Mouse (Mus musculus) regulatory T cell (primary cell): Measurements from ENCODE around the gene Vps35l.

Experiments used
- in situ Hi-C: fragments of 300-600 bp; cut with MboI, MseI; formaldehyde crosslinking; loops from one replicate; pipeline ENCODE4 v1.15.1; 2025; ENCODE audit warnings: high pct_unique_total_duplicates

Vps35l gene

DNA sequence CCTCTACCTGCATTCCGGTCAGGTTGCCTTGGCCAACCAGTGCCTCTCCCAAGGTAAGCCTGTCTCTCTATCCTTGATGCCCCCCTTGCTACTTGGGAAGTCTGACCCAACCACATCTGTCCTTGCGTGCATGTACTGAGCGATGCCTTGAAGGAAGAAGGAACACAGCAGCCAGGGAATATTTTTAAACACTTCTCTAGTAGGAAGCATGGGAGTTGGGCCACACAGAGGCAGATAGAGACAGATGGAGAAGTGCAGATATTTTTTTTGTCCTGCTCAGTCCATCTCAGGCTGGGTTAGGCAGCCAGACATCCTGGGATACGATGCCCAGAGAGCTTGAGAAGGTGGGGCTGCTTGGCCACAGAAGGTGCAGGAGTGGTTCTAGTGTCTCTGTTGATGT, 73.6 kb downstream of the Vps35l start:
- in situ Hi-C loops: no loop called here

DNA sequence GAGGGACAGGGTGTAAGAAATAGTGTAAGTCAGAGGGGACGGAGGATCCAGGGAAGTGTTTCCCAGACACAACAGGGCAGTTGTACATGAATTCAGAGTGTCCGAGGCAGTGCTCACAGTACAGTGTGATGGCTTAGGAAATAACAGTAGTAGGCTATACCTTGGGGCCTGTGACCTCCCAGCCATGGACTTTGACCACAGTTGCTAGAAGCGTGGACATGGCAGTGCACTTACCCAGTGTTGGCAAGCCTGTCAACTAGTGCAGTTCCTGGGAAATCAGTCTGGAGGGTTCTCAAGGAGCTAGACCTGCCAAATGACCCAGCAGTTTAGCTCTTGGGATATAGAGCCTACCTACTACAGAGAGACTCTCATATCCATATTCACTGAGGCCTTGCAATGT, 76.2 kb downstream of the Vps35l start:
- in situ Hi-C loops: no loop called here

DNA sequence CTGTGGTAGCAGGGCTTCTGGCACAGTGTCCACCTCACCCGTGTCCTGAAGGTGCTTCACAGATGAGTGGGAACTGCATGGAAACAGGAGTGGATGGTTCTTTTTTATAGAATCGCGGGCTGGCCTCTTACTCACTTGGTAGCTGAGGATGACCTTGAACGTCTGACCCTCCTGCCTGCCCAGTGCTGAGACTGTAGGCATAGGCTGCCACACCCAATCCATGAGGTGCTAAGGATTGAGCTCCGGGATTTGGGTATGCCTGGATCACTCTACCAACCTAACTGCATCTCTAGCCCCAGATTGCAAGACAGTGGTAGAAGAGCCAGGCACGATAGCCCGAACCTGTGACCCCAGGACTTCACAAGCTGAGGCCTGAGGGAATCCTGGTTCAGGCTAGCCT, 77.7 kb downstream of the Vps35l start:
- in situ Hi-C loops: no loop called here

- in situ Hi-C loops: no loop called here
Measured at GRCm38 (mm10) chr7:118819666-118820065, 79.6 kb downstream of the Vps35l start.

DNA sequence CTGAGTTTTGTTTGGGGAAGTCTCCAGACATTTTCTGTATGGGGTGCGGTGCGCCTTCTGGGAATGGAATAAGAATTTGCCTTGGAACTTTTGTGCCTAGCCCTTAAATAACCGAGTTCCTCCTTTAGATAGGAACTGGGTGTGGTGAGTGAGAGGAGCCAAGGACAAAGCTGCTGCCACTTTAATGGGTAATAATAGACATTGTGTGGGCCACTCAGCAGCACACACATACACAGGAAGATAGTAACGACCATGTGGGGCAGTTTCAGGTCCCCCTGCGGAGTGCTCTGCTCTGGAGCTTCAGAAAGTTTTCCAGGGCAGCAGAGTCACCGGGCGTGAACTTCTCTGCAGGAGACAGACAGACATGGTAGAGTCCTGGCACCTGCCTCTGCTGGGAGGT, 81.3 kb downstream of the Vps35l start:
- in situ Hi-C loops: no loop called here

DNA sequence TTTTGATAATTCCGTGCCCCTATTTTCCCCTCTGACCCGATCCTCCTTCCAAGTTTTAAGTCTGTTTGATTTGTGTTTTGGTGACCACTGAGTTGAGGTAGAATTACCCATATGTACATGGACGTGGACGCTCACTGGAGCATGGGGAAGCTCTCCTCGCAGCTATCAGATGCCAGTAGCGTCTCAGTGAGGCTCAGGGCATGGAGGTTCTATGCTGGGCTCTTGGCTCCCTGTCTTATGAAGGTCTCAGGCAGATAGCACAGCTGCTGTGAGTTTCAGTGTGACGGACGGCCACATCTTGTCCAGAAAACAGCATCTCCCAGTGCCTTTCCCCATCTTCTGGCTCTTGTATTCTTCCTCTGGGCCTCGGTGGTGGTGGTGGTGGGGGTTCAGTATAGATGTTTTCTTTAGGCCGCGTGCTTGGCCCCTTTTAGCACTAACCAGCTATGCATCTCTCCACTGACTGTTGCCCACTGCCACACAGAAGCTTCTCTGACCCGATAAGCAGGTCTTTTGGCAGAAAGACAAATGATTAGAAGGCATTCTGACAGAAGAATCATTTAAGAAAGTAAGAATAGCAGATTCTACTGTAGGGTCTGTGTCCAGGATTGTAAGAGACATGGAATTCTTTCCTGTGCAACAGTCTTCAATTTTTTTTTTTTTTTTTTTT, 82.0 kb downstream of the Vps35l start:
- in situ Hi-C loops: no loop called here

DNA sequence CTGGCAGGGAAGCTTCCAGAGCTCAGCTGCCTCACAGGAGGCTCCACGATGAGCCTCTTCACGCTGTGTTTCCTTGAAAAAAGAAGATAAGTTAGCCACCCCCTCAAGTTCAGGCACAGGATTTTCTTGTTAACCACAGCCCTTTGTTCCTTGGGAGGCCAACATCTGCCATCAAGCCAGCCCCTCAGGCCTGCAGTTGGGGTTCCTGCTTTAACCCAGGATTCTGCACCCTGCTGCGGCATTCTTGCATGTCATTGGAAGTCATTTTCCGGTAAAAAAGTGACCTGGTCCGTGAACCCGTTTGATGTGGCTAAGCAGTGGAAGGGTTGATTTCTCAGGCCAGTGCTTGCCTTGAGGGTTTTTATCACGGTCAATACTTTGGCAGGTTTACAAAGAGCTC, 84.4 kb downstream of the Vps35l start:
- in situ Hi-C loops: no loop called here

DNA sequence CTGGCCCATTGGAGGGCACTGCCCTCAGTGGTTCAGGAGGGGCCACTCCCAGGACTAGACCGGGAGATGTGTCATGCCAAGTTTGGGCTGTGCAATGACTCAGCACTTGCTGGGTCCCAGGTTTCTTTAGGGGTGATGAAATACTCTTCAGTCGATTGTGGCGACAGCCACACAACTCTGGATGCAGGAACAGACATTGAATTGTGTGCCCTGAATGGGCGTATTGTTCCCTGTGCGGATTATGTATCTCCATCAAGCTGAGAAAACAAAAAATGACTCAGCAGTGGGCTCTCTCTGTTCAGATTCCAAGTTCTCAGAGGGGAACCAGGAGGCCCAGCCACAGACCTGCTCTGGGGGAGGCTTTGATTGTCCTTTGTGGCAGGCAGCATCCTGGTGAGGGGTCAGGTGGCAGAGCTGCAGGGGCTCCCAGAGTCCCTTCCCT, 88.0 kb downstream of the Vps35l start:
- in situ Hi-C loops: no loop called here

DNA sequence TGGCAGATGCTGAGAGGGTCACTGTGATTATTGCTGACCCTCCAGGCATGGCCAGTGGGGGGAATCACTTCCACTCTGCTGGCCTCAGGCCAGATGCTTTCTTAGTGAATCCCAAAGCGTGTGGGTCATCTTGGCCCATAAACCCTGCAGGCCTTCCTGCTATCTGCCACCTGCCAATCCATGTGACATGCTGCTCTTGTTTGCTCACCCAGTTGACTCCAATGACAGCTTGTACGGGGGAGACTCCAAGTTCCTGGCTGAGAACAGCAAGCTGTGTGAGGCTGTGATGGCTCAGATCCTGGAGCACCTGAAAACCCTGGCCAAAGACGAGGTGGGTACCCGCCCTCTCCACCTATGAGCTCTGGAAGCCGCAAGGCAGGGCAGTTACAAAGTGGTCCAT, 97.9 kb downstream of the Vps35l start:
- in situ Hi-C loops: no loop called here

DNA sequence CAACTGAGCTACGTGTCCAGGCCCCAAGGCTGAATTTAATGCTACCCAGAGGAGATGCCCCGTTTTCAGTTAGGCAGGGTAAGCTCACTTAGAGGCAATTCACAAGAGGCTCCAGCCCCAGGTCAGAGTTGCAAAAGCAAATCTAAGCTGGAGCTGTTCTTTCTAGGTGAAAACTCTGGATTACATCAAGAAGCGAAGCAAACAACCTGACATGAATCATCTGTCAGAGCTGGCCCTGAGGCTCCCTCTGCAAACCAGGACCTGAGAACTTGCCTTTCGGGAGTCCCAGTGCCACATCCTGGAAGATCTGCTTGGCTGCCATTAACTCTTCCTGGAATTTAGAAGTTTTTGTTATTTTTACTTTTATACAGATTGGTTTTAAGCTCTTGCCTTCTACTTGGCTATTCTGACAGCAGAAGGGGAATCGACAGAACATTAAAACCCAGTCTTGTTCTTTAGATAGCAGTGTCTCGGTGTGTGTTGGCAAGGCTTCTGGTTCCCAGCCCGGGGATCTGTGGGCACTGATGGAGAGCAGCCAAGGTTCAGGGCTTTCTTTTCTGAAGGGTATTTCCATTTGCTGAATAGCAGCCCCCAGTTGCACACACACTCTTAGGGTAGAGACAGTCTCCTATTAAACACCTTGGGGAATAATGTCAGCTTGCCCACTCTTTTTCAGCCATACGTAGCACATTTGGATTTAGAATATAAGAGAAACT, 101.2 kb downstream of the Vps35l start:
- in situ Hi-C loops: no loop called here

DNA sequence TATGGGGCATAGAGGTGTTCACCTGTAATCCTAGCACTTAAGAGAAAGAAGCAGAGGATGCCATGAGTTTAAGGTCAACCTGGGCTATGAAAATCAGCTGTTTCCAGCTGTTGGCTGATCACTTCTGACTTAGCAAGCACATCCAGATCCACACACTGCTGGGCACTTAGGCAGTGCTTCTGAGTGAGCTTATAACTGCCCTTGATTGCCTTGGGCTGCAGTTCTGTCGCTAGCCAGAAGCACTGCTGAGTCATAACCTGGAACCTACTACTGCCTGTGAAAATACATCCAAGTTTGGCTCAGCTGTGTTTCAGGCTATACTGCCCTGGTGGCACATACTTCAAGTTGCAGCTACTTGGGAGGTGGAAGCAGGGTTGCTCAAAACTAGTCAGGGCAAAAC, 101.8 kb downstream of the Vps35l start:
- in situ Hi-C loops: no loop called here

GRCm38 (mm10) chr7:118842938-118843337, 102.9 kb downstream of the Vps35l start:
- in situ Hi-C loops: no loop called here

GRCm38 (mm10) chr7:118845141-118845540, 105.1 kb downstream of the Vps35l start:
- in situ Hi-C loops: no loop called here

GRCm38 (mm10) chr7:118846329-118846728, 106.3 kb downstream of the Vps35l start:
- in situ Hi-C loops: no loop called here

GRCm38 (mm10) chr7:118848796-118849195, 108.8 kb downstream of the Vps35l start:
- in situ Hi-C loops: no loop called here

- in situ Hi-C loops: loop anchor here (5.0 kb wide), 1 partner anchor 148 kb away; the partner anchor contains the start of gene Gprc5b
Measured at GRCm38 (mm10) chr7:118849543-118850250, 109.7 kb downstream of the Vps35l start.

DNA sequence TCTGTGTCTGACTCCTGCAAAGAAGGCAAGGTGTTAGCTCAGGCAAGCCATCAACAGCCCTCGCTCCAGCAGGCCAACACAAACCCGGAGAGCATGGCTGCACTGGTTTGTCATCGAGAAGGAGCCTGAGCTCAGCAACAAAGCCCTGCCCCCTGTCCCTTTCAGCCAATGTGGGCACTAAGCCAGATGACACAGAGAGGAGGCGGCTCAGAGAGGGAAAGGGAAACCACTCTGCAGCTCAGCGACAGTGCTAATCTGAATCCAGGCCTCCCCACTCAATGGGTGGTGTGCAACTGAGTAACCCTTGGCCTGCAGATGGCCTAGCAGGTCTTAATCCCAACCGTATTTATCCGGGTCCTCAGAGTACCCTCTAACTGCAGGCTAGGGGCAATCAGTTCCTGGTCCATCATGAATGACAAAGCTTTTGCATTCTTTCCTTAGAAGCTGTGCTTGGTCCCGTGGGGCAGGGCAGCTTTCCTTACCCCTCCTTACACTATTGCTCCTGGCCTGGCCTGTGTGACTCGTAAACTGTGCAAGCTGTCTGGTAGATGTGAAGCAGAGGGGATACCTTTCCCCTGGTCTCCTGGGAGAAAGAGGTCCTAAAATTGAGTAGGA, 110.8 kb downstream of the Vps35l start:
- in situ Hi-C loops: loop anchor here (5.0 kb wide), 1 partner anchor 147 kb away; the partner anchor contains the start of gene Gprc5b

DNA sequence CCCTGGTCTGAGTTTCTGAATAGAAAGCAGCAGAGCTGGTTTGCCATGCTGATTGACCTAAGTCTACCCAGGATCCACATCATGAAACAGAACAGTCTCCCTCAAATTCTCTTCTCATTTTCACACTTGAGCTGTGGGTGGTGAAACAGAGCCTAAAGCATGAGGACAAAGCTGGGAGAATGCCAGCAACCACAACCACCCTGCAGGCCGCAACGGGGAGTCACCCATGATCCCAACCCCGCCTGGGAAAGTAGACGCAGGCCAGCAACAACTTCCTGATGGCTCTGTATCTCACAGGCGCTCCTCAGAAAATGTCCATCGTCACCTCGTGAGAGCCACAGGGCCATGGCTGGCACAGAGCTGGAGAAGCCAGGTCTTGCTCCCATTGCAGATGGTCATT, 111.5 kb downstream of the Vps35l start:
- in situ Hi-C loops: loop anchor here (5.0 kb wide), 1 partner anchor 146 kb away; the partner anchor contains the start of gene Gprc5b

- in situ Hi-C loops: loop anchor here (5.0 kb wide), 1 partner anchor 145 kb away; the partner anchor contains the start of gene Gprc5b
Measured at GRCm38 (mm10) chr7:118852611-118853010, 112.6 kb downstream of the Vps35l start.

DNA sequence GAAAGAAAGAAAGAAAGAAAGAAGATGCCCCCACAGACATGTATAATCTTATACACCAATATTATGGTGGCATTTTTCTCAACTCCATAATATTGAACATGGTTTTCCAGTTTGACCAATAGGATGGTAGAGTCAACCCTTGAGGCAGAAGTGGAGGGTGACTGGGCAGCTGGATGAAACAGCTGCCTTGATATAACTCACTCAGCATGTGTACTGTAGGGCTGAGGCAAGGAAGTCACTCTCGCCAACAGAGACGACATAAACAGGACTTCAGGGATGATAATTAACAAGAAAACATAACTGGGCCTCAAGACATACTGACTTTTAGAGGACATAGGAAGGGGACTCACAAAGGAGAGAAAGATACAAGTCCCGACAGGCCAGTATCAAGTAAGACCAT, 114.6 kb downstream of the Vps35l start:
- in situ Hi-C loops: loop anchor here (5.0 kb wide), 1 partner anchor 143 kb away; the partner anchor contains the start of gene Gprc5b

- in situ Hi-C loops: no loop called here
Measured at GRCm38 (mm10) chr7:118855171-118855876, 115.3 kb downstream of the Vps35l start, which contains the start of gene Iqck. Gene Iqck, plus strand, starts transcription at chr7:118855752.
